Mouse (Mus musculus): Measurements from ENCODE around the gene 4930518I15Rik.
"Not testable (repeated sequence)": the region's sequence is repeated elsewhere in the genome, so short reads cannot be mapped to it uniquely, and the experiment has no call there.

4930518I15Rik gene

GRCm38 (mm10) chr2:156841841-156842706, 15.7 kb downstream of the 4930518I15Rik start:
- DNase-seq: peak; percentile 36 to 46

- DNase-seq: no peak
These were observed 16.5 kb downstream of the 4930518I15Rik start for GRCm38 (mm10) chr2:156841028-156841840.

- no peak for DNase-seq
These were observed 17.3 kb downstream of the 4930518I15Rik start for GRCm38 (mm10) chr2:156840301-156841027.

- no peak for DNase-seq
These were observed 18.2 kb downstream of the 4930518I15Rik start, which contains the start of gene Tgif2 for GRCm38 (mm10) chr2:156839319-156840191. Gene Tgif2, plus strand, starts transcription at chr2:156840007.

GRCm38 (mm10) chr2:156838839-156839238, 18.9 kb downstream of the 4930518I15Rik start:
- no peak for DNase-seq

- no peak for DNase-seq
These were observed 23.4 kb downstream of the 4930518I15Rik start for GRCm38 (mm10) chr2:156834336-156834735.

GRCm38 (mm10) chr2:156825128-156825527, 32.6 kb downstream of the 4930518I15Rik start:
- not testable (repeated sequence) for DNase-seq

GRCm38 (mm10) chr2:156816116-156816515, 41.6 kb downstream of the 4930518I15Rik start:
- DNase-seq: no peak

- no peak for DNase-seq
These were observed 42.3 kb downstream of the 4930518I15Rik start for GRCm38 (mm10) chr2:156815412-156815811.

GRCm38 (mm10) chr2:156814893-156815292, 42.9 kb downstream of the 4930518I15Rik start:
- no peak for DNase-seq

- no peak for DNase-seq
These were observed 43.4 kb downstream of the 4930518I15Rik start for GRCm38 (mm10) chr2:156814344-156814801.

- no peak for DNase-seq
These were observed 46.2 kb downstream of the 4930518I15Rik start for GRCm38 (mm10) chr2:156811556-156811955.

- no peak for DNase-seq
These were observed 47.0 kb downstream of the 4930518I15Rik start for GRCm38 (mm10) chr2:156810716-156811115.

GRCm38 (mm10) chr2:156809579-156809978, 48.2 kb downstream of the 4930518I15Rik start:
- DNase-seq: peak; percentile 59 to 68

GRCm38 (mm10) chr2:156806886-156807285, 50.9 kb downstream of the 4930518I15Rik start:
- DNase-seq: no peak

All from cerebellum, postnatal 36 days (tissue).